Mouse (Mus musculus) heart, adult 2 months (tissue): Measurements from ENCODE around the gene Wnt5b.

Experiments
- EP300 ChIP-seq: fragments of 200-500 bp; IDR thresholded peaks from 2 replicates; pipeline ENCODE4 v1.6.1; 2011; ENCODE audit warnings: low read depth, low read length, control low read depth; ENCODE audit not compliant: insufficient read depth
- POLR2A ChIP-seq: fragments of 200-500 bp; IDR thresholded peaks from 2 replicates; pipeline ENCODE4 v1.6.1; 2011; ENCODE audit warnings: mild to moderate bottlenecking, low read depth, low read length, control low read depth; ENCODE audit not compliant: insufficient read depth

DNA sequence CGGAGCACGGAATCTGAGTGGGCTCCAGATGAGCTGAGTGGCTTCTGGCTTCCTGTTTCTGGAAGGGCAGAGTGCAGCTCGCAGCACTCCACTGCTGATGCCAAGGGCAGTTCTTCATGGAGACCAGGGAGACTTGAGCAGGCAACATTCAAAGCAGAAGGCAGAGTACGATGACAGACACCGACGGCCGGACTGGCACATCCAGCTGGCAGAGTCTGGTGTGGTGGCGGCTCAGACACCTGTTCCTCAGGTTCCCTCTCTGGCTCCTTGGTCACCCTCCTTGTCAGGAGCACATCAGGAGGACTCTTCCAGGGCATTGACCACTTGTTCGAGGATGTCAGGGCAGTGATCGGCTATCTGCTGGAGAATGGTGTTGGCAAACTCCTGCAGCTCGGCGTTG is 31.2 kb upstream of the Wnt5b start:
- TF ChIP-seq POLR2A (no peak), EP300 (no peak)
